Mouse (Mus musculus): Measurements from ENCODE around the gene Tirap. TPM values are rescaled to one million over a fixed set of nuclear protein-coding genes. Genes with fewer than 3 reads are reported as not detected.

Gene Tirap
- polyA plus RNA-seq, 1 experiment from 2014 or later: 15.3 TPM

GRCm38 (mm10) chr9:35183359-35183758 lies 16.7 kb downstream of the Tirap start:
- Histone ChIP-seq H3K4me3 (no peak overlapping the region), H3K4me1 (no peaks in the 10 kb centered on the region), H3K27me3 (ENCODE audit: insufficient read depth, poor library complexity, severe bottlenecking) (no peaks in the 10 kb centered on the region), H3K36me3 (peaks cover 19% of the 10 kb centered on the region), H3K27ac (no peak overlapping the region), H3K9me3 (no peaks in the 10 kb centered on the region)
- WGBS: 62% methylated on average over 5 of the region's 5 CpGs
- no peak for DNase-seq (ENCODE audit: low spot score)

- no peaks in the 10 kb centered on the region for H3K27me3 ChIP-seq (ENCODE audit: insufficient read depth, poor library complexity, severe bottlenecking)
- no peak overlapping the region for H3K4me3 ChIP-seq
- peaks cover 14% of the 10 kb centered on the region for H3K36me3 ChIP-seq
- no peak for DNase-seq (ENCODE audit: low spot score)
- H3K4me1 ChIP-seq: no peaks in the 10 kb centered on the region
- WGBS: 67% methylated on average over 2 of the region's 2 CpGs
- no peaks in the 10 kb centered on the region for H3K9me3 ChIP-seq
- H3K27ac ChIP-seq: no peak overlapping the region
These were observed 17.3 kb downstream of the Tirap start for GRCm38 (mm10) chr9:35182832-35183231.

GRCm38 (mm10) chr9:35176124-35176659 lies 23.9 kb downstream of the Tirap start:
- H3K36me3 ChIP-seq: 0 out of 2 replicates have a peak, but pooled peaks cover under 1% of the 10 kb centered on the region
- no peaks in the 10 kb centered on the region for H3K27me3 ChIP-seq (ENCODE audit: insufficient read depth, poor library complexity, severe bottlenecking)
- H3K4me3 ChIP-seq: peak overlapping the region; percentile 68
- H3K4me1 ChIP-seq: peaks cover 10% of the 10 kb centered on the region
- H3K9me3 ChIP-seq: no peaks in the 10 kb centered on the region
- DNase-seq (ENCODE audit: low spot score): no peak
- WGBS: 50% methylated on average over 14 of the region's 14 CpGs
- peak overlapping the region; percentile 91 for H3K27ac ChIP-seq

GRCm38 (mm10) chr9:35175251-35176123 lies 24.6 kb downstream of the Tirap start, which contains the start of gene Dcps:
TSS of gene Dcps (minus strand) at chr9:35176061.
- Histone ChIP-seq H3K4me1 (peaks cover 10% of the 10 kb centered on the region), H3K9me3 (no peaks in the 10 kb centered on the region), H3K4me3 (peak within 1 kb of the TSS; percentile 68), H3K36me3 (peaks cover 8% of the 10 kb centered on the region), H3K27ac (peak within 1 kb of the TSS; percentile 91), H3K27me3 (ENCODE audit: insufficient read depth, poor library complexity, severe bottlenecking) (no peaks in the 10 kb centered on the region)
- DNase-seq (ENCODE audit: low spot score): peak; percentile 99
- WGBS: under 1% methylated on average over 38 of the region's 38 CpGs

- Histone ChIP-seq H3K36me3 (peaks cover 22% of the 10 kb centered on the region), H3K9me3 (no peaks in the 10 kb centered on the region), H3K27me3 (ENCODE audit: insufficient read depth, poor library complexity, severe bottlenecking) (no peaks in the 10 kb centered on the region), H3K27ac (no peak overlapping the region), H3K4me1 (peaks cover 10% of the 10 kb centered on the region), H3K4me3 (no peak overlapping the region)
- 85% methylated on average over 1 of the region's 1 CpGs for WGBS
- DNase-seq (ENCODE audit: low spot score): no peak
These were observed 26.8 kb downstream of the Tirap start for GRCm38 (mm10) chr9:35173331-35173730.

- no peak overlapping the region for H3K27ac ChIP-seq
- peaks cover 26% of the 10 kb centered on the region for H3K36me3 ChIP-seq
- no peaks in the 10 kb centered on the region for H3K9me3 ChIP-seq
- no peak for DNase-seq (ENCODE audit: low spot score)
- 88% methylated on average over 7 of the region's 7 CpGs for WGBS
- no peaks in the 10 kb centered on the region for H3K27me3 ChIP-seq (ENCODE audit: insufficient read depth, poor library complexity, severe bottlenecking)
- peaks cover 8% of the 10 kb centered on the region for H3K4me1 ChIP-seq
- no peak overlapping the region for H3K4me3 ChIP-seq
These were observed 30.0 kb downstream of the Tirap start for GRCm38 (mm10) chr9:35170071-35170470.

- 58% methylated on average over 9 of the region's 9 CpGs for WGBS
- Histone ChIP-seq H3K27me3 (ENCODE audit: insufficient read depth, poor library complexity, severe bottlenecking) (no peaks in the 10 kb centered on the region), H3K4me3 (no peak overlapping the region), H3K27ac (no peak overlapping the region), H3K36me3 (peaks cover 26% of the 10 kb centered on the region), H3K9me3 (no peaks in the 10 kb centered on the region), H3K4me1 (no peaks in the 10 kb centered on the region)
- DNase-seq (ENCODE audit: low spot score): no peak
These were observed 33.1 kb downstream of the Tirap start for GRCm38 (mm10) chr9:35166798-35167635.

GRCm38 (mm10) chr9:35166144-35166797 lies 33.8 kb downstream of the Tirap start:
- no peak for DNase-seq (ENCODE audit: low spot score)

GRCm38 (mm10) chr9:35164142-35164874 lies 35.8 kb downstream of the Tirap start:
- Histone ChIP-seq H3K4me1 (no peaks in the 10 kb centered on the region), H3K4me3 (no peak overlapping the region), H3K27ac (no peak overlapping the region), H3K9me3 (no peaks in the 10 kb centered on the region), H3K36me3 (peaks cover 11% of the 10 kb centered on the region; the same call in 1 of the 2 replicates), H3K27me3 (ENCODE audit: insufficient read depth, poor library complexity, severe bottlenecking) (no peaks in the 10 kb centered on the region)
- no peak for DNase-seq (ENCODE audit: low spot score)
- 65% methylated on average over 5 of the region's 5 CpGs for WGBS

More at GRCm38 (mm10) chr9:35166144-35166797, 33.8 kb downstream of the Tirap start:
- Histone ChIP-seq H3K4me1 (no peaks in the 10 kb centered on the region), H3K27ac (no peak overlapping the region), H3K36me3 (peaks cover 26% of the 10 kb centered on the region), H3K9me3 (no peaks in the 10 kb centered on the region), H3K27me3 (ENCODE audit: insufficient read depth, poor library complexity, severe bottlenecking) (no peaks in the 10 kb centered on the region), H3K4me3 (no peak overlapping the region)
- WGBS: 33% methylated on average over 3 of the region's 3 CpGs

- Histone ChIP-seq H3K27ac (no peak overlapping the region), H3K4me3 (no peak overlapping the region), H3K9me3 (no peaks in the 10 kb centered on the region), H3K36me3 (peaks cover 4% of the 10 kb centered on the region; the same call in 1 of the 2 replicates), H3K27me3 (ENCODE audit: insufficient read depth, poor library complexity, severe bottlenecking) (no peaks in the 10 kb centered on the region), H3K4me1 (no peaks in the 10 kb centered on the region)
- WGBS: 87% methylated on average over 11 of the region's 11 CpGs
- no peak for DNase-seq (ENCODE audit: low spot score)
These were observed 36.9 kb downstream of the Tirap start for GRCm38 (mm10) chr9:35163011-35163690.

- peaks cover 4% of the 10 kb centered on the region; the same call in 1 of the 2 replicates for H3K4me1 ChIP-seq
- DNase-seq (ENCODE audit: low spot score): no peak
- WGBS: 89% methylated on average over 7 of the region's 7 CpGs
- H3K27ac ChIP-seq: no peak overlapping the region
- no peak overlapping the region for H3K4me3 ChIP-seq
- H3K9me3 ChIP-seq: no peaks in the 10 kb centered on the region
- H3K27me3 ChIP-seq (ENCODE audit: insufficient read depth, poor library complexity, severe bottlenecking): no peaks in the 10 kb centered on the region
- H3K36me3 ChIP-seq: peaks cover 4% of the 10 kb centered on the region; the same call in 1 of the 2 replicates
These were observed 38.4 kb downstream of the Tirap start for GRCm38 (mm10) chr9:35161721-35162120.
